In genomic region chr3:15886380-15886779, GRCm38 (mm10) we compare ENCODE assay signal across 11 mouse cellular contexts.
"Had no signal": no experiment of that assay in that cellular context is flagged by ENCODE, and none has a peak within 500 bp of the region (broad histone marks: within the 10 kb centered on the region; RNA-seq: fewer than 3 reads in every experiment).

No protein-coding gene starts in this region.

- DNase-seq: retina, postnatal 1 day; right cerebral cortex, adult 18-20 months; right cerebral cortex, postnatal 14 days; right cerebral cortex, postnatal 25 days; right cerebral cortex, postnatal 4 days; spleen, adult 18-20 months; thymus, adult 18-20 months; thymus, adult 2 months; thymus, postnatal 25 days; thymus, postnatal 36 days; thymus, postnatal 4 days had no signal
